Mouse (Mus musculus) testis, postnatal 10 days (tissue): Measurements from ENCODE around the gene Mymk.

Experiments
- DNase-seq: peaks from one replicate; pipeline ENCODE4 v3.0.0; 2021; ENCODE audit warnings: low spot score

Mymk gene

DNA sequence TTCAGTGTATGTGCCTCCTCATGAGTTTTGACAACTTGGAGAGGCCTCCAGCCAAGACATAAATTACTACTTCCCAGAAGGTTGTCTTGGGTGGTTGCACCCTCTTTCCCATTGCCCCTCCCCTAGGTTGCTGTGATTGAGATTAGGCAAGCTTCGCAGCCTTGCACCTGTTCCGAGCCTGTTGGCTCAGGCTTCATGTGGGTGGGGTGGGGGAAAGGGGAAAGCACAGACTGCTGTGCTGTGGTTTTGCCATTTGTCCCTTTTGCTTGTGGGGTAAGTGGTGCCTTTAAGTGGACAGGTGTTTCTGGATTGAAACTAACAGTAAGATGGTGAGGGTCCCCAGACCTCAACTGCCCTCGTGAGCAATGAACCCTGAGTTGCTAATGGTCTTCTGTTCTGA is 36.0 kb downstream of the Mymk start:
- DNase-seq: no peak

DNA sequence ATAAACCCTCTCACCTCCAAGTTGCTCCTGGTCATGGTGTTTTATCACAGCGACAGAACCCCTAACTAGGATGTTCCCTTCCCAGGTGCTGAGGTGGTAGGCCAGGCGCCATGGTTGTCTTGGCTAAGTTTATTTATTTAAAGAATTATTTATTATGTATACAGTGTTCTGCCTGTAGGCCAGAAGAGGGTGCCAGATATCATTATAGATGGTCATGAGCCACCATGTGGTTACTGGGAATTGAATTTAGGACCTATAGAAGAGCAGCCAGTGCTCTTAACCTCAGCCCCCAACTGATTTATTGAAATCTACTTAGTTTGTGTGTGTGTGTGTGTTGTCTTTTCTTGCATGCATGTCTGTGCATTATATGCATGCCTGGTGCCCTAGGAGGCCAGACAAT is 39.6 kb downstream of the Mymk start:
- no peak for DNase-seq

- no peak for DNase-seq
Measured at GRCm38 (mm10) chr2:27028437-27029015, 43.5 kb downstream of the Mymk start.

GRCm38 (mm10) chr2:27027618-27028436 is 44.2 kb downstream of the Mymk start, which contains the start of gene Slc2a6:
Gene Slc2a6 (minus strand): TSS chr2:27027998.
- DNase-seq: peak; percentile 85

- DNase-seq: no peak
Measured at GRCm38 (mm10) chr2:27026857-27027617, 44.9 kb downstream of the Mymk start.

DNA sequence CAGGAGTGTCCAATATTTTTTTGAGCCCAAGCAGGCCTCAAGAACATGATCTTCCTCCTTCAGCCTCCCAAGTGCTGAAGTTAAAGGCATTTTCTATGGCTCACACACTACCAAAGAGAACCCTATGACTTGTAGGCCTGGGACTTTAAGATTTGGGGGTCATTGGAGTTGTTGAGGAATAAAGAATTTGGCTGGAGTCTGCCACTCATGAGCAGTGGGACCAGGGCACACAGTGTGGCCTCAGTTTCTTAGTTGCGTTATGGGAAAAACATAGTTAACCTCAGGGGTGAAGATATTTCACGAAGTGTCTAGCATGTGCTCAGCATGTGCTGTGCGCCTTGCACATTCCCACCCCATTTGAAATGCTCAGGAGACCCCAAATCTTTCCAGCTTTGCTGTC is 45.6 kb downstream of the Mymk start:
- DNase-seq: no peak

- no peak for DNase-seq
Measured at GRCm38 (mm10) chr2:27025545-27025944, 46.4 kb downstream of the Mymk start.

DNA sequence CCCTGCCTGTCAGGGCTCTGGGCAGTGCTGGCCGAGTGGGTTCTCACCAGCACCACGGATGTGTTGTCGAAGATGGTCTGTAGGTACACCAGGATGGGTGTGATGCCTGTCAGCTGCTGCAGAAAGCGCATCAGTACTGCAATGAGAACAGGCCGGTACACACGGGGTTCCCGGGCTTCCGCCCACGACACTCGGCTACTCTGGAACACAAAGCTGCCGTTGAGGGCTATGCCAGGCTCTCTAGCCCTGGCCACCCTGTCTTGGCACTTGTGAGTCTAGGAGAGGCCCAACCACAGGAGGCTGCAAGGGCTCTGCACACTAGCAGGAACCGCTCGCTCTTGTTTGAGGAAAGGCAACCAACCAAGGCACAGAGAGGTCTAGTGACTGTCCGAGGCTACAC is 47.8 kb downstream of the Mymk start:
- no peak for DNase-seq

- DNase-seq: no peak
Measured at GRCm38 (mm10) chr2:27022612-27023011, 49.4 kb downstream of the Mymk start.

DNA sequence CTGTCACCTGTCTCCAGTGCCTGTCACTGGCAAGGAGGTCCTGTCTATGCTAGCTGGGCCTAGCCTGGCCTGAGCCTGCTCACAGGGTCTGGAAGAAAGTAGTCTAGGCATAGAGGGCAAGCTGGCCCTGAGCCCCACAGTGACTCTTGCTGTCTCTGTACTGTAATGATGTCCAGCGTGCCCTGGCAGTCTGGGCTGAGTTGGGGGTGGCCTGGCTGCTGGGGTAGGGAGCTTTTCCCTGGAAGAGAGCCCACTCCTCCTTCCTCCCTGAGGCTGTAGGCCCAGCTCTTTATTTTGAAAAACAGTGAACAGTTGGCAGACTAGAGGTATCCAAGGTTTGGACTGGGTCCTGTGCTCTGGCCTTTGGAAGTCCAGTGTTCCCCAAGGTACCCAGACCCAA is 50.9 kb downstream of the Mymk start:
- no peak for DNase-seq

- no peak for DNase-seq
Measured at GRCm38 (mm10) chr2:27019530-27019929, 52.4 kb downstream of the Mymk start.

- DNase-seq: peak; percentile 86
Measured at GRCm38 (mm10) chr2:27017802-27018201, 54.2 kb downstream of the Mymk start.
